Mouse (Mus musculus) skeletal muscle tissue, adult 2 months (tissue): ENCODE results near the gene Zhx3.

Source experiments
- DNase-seq: peaks from one replicate; pipeline ENCODE4 v3.0.0-alpha.2; 2012; ENCODE audit warnings: low read depth, low spot score

Gene Zhx3

DNA sequence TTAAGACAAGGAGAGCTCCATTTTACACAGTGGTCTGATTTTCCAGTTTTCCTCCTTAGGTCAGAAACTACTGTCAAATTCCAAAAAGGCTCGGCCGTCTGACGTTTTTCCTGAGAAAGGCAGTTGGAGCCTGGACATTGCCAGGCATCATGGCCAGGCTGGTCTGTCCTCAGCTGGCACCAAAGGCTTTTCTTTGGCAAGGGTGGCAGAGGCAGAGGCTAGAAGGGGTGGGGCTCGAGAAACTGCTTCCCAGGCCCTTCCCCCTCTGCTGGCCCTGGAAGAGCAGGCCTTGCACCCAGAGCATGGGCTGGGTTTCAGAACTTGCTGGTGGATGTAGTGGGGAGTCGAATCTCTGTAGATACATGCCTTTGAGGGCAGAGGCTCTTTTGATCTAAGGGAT, 9.6 kb upstream of the Zhx3 start:
- DNase-seq, result no peak

DNA sequence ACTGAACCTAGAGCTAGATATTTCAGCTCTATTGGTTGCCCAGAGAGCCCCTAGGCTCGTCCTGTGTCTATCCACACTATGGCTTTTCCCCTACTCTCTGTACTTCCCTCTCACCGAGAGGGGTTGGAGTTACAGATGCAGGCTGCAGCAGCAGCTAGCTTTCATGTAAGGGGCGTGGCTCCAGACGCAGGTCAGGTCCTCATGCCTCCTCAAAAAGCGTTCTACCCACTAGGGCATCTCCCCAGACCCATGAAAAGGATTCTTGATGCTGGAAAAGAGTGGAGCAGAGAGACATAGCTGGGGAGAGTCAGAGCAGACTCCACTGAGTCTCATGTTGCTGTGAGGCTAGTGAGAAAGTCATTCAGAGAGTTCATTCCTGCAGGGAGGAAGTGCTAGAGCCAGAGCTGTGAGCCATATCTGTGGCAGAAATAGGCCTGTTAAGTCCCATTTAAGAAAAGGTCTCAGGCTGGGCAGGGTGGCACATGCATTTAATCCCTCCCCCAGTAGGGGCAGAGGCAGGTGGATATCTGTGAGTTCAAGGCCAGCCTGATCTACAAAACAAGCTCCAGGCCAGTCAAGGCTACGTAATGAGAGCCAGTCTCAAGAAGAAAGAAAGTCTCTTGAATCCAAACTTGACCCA, 8.8 kb upstream of the Zhx3 start:
- DNase-seq, result no peak

DNA sequence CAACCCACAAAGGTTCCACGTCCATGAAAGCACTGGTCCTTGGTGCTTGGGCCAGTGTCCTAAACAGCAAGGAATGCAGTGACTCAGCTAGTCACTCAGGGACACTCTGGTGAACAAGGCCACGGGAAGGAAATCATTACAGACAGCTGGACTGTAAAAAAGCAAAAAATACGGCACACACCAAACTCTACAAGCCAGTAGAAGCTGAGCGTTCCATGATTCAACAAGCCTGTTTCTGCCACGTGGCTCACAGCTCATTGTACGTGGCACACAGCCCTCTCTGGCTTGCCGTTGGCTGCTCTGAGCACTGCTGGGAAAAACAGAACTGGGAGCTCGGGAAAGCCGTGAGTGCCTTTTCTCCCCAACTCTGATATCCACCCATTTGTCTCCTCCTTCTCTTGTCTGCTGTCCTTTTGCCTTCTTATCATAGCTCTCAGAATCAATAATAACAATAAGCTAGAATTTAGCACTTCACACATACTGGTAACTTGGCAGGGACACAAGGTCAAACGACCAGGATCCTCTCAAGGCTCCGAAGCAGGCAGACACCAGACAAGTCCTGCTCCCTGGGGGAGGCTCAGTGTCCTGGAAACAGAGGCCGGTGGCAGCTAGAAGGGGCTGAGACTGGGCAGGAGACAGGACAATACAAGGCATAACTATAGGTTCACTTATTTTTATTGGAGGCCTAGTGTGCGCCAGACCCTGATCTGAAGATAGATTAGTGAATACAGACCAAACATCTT, 7.8 kb upstream of the Zhx3 start, which contains the start of gene Lpin3:
Lpin3 (plus strand) TSS at position 218 of the 743 bp plus-strand sequence.
- DNase-seq, result peak; percentile 90

DNA sequence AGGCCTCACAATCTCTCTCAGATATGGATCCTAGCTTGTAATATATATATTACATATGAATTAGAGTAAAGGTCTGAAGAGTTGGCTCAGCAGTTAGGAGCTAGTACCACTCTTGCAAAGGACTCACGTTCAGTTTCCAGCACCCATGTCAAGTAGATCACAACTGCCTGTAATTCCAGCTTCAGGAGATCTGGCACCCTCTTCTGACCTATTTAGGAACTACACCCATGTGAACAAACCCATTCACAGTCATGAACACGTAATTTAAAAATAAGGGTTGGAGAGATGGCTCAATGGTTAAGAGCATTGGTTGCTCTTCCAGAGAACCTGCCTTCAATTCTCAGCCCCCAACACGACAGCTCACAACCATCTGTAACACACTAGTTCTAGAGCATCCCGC, 3.3 kb upstream of the Zhx3 start:
- DNase-seq, result no peak

DNA sequence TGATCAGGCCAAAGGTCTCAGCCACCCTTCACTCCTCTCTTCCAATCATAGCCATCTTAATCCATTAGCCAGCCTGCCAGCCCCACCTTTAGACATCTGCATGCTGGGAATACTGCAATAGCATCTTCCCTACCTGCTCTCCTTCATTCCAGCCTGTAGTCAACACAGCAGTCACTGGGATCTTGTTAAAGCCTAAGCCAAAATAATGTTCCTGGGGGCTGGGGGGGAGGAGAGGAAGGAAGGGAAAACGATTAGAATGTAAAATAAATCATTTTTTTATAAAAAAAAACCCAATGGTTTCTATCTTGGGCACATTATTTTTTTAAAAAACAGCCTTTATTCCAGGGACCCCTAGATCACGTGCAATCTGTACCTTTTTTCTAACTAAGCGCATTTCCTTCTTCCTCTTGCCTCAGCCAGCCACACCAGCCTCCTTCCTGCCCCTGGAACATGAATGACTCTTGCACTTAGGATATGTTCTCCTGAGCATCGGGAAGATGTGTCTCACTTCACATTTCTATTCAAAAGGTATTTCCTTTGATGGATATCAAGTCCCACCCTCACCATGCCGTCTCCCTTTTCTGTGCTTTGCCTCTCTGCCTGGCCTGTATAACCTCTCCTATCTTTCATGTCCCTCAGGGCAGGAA, 1.6 kb upstream of the Zhx3 start:
- DNase-seq, result no peak

DNA sequence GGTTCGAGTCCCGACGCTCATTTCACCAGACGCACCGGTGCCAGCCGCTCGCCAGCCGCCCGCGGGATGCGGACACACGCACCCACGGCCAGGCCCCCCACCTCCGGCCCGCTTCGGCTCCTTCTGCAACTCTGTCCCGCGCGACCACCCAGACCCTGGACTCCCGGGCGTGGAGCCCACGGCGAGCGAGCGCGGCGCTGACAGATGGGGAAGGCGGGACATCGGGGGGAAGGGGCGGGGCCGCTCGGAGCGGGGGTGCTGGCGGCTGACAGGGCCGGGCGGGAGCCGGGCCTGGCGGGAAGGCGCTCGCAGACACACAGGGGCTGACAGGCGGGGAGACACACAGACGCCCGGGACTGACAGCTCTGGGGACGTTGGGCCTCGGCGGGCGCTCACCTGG, 403 bp downstream of the Zhx3 start:
- no peak for DNase-seq

DNA sequence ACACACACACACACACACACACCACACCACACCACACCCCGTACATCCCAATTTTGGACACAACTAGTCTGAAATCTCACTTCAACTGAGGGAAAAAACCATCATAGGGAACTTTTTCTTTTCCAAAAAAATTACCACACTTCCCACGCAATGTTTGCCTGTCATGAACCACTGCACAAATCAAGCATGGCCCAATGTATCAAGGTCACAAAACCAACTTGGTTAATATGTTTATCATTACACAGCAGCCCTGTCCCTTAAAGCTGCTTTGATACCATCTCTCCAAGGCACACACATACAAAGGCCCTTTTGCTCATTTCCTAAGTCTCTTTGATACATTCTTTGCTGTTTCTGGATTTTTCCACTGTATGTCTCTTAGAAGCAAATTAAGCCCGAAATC, 1.5 kb downstream of the Zhx3 start:
- no peak for DNase-seq

DNA sequence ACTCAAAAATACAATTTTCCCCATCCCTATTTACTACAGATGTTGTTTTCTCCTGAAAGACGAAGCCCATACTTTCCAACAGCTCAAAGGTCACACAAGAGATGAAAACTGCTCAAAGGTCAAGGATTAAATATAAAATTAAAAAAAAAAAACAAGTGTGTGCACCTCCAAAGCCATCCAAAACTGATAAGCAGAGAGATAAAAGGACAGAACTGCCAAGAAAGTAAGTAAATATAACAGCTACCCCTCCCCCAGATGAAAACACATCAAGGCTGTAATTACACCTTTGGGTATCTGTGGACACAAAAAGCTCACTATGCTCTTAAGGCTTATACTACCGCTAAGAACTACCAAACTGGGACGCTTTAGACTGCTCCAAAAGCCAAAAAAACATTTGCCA, 3.4 kb downstream of the Zhx3 start:
- DNase-seq, result no peak

DNA sequence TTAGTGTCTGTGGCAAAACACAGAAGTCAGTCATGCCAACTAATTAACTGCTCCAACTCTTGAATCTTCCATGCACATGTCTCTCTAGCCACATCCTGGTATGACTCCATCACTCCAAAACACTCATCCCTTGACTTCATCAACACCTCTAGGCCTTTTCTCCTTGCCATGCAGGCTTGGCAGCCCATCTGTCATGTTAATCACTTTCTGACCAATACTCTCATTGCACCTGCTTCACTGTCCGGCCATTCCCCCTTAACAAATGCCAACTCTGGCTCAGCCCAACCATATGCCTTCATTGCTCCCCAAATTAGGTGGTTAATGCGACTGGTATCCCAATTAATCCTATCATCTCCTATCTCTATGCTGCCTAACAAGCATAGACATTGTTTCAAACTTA, 7.5 kb downstream of the Zhx3 start:
- DNase-seq, result no peak

DNA sequence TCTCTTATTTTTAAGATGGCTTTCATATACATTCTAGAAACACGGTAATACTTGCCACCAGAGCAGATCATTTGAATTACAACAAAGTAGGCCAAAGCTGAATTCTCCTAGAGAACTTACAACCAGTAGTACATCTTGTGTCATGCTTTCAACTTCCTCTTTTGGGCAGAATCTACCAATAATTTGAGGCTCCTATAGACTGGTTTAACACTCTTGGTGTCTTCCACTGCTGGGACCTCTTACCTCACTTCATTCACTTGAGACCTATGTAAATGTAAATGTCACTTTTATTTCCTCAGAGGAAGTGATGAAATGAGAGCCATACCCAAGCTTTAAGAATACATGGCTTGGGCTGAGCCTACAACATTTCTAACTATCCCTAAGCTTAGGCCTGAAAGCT, 8.7 kb downstream of the Zhx3 start:
- DNase-seq, result no peak

DNA sequence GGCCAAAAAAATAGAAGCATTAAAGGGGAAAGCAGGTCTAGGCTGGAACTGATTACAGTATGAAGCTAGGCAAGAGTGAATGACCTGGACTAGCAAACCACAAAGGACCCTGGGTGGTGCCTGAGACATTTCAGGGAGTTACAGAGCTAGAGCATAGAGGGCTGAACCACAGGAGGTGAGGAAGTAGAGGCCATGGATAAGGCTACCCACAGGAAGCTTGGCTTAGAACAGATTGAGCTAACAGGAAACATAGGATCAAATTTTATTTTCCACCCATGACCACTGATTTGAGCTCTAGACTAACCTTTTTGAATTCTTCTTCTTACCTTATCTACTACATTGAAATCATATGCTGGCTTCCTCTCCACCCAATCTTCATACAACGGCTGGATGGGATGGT, 12.4 kb downstream of the Zhx3 start:
- DNase-seq, result no peak

DNA sequence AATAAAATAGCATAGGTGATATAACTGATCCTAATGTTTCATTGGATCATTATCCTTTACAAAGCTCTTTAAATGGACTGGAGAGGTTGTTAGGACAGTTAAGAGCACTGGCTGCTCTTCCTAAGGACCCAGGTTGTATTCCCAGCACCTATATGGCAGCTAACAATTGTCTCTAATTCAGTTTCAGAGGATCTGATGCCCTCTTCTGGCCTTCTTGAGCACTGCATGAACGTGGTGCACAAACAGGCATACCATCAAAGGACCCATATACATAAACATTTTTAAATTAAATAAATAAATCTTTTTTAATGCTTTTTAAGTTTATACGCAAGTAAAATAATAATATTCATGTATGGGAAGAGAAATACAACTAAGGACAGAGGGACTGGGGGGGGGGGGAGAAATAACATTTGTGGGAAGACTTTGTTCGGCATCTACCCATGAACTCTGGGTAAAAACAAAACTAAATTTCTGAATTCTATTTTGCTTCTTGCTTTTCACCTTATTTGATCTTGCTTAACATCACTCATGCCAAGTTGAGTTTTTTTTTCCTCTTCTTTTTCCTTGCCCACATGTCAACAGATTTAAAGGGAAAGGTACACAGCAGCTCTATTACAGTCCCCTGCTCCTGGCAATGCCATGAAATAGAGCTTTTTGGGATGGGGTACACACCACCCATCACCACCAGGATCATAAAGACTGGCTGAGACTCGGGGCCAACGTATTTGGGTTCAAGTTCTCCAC, 16.3 kb downstream of the Zhx3 start:
- DNase-seq, result no peak

DNA sequence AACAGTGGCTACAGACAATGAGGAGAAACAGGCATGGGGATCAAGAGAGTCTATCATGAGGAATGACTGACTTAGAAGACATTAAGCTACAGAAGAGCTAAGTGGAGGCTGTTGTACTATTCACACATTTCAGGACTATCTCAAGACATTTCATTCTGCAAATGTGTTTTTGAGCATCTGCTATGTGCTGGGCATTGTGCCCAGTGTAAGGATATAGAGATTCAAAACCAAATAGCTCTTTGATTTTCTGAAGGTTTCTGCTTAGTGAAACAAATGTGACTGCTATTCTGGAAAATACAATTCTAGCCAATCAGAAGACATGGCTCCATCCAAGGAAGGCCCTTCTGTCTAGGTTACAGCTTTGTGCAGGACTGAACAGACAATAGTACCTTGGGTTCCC, 18.1 kb downstream of the Zhx3 start:
- no peak for DNase-seq

DNA sequence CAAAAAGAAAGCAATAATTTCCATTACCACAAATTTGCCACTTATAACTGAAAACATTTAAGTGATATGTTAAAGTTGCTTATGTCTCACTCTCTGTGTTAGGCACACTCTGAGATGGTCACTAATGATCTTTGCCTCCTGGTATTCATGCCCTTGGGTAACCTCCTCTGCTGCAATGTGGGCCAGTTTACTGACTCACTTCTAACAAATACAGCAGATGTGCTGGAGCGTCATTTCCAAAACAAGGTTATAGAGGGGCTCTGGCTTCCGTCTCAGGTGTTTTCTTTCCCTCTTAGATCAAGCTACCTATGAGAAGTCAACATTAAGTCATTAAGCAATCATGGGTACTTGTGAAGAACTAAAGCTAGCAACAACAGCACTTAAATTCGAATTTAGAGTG, 22.4 kb downstream of the Zhx3 start:
- DNase-seq, result no peak

DNA sequence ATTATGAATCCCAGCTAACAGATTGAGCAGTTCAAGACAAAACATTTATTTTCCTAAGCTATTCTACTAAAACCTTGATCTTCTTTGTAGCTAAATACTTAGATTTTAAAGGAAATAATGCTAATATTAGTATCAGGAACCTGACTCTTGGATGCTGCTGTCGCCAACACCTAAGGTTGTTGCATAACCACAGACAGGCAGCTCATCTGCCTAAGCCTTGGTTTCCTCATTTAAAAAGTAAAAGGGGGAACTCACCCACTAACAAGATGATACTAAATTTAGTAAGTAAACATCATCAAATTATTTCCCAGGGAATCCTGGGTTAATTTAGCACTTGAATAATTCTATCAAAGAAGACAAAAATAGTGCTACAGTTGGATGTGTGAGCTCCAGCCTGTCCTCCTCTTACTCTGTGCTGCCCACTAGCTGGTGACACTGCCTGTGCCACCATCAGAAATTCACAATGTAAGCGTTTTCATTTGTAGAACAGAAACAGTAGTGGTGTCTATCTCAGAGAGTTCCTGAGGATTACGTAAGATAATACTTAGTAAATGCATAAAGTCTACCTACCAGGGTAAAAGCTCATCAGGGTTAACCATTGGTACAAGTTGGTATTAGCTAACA, 23.1 kb downstream of the Zhx3 start:
- no peak for DNase-seq

DNA sequence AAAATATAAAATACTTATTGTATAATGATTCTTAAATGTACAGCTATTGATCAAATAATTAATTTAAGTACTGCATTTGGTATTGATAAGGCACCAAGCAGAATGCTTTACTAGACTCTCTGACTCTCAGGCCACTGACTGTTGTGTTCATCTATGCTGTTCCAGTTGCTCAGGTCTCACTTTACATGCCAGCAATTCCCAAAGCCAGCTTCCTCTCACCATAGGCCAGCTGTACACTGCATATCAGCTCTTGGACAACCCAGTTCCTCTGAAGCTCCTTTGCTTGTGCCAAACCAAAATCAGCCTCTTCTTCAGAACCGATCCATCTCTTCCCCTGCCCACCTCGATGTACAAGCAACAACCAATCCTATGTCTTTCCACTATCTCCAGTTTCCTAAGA, 24.6 kb downstream of the Zhx3 start:
- peak; percentile 54 for DNase-seq

DNA sequence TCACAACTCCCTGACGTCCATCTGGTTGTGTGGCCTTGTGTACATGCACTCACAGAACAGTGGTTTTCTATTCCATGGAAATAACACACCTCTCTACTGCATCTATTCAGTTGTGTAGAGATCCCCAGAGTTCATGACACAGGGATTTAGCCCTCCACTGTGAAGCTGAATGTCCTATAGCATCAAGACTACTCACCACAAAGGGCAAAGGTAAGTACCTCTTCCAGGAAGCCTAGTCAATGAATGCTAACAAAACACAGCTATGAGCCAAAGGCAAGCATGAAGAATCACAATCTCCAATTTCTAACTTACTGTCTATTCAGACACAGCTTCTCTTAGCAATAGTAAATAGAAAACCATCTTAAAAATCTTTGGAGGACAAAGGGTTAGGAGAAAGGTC, 25.1 kb downstream of the Zhx3 start:
- DNase-seq, result no peak

DNA sequence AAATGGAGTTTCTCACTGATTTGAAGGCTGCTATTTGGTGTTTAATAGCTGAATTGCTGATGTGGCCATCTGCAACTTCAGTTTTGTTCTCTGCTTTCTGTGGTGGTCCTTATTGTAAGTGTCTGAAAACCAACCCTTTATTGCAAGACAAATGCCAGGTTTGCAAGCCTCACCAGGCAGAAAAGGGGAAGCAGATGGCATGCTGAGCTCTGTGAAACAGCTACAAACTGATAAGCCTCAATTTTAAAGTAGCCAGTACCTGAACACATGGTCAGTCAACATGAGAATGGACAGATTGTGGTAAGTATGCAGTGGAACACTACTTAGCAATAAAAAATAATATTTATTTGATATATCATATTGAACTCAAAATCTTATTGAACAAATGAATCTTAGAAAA, 32.0 kb downstream of the Zhx3 start:
- no peak for DNase-seq

DNA sequence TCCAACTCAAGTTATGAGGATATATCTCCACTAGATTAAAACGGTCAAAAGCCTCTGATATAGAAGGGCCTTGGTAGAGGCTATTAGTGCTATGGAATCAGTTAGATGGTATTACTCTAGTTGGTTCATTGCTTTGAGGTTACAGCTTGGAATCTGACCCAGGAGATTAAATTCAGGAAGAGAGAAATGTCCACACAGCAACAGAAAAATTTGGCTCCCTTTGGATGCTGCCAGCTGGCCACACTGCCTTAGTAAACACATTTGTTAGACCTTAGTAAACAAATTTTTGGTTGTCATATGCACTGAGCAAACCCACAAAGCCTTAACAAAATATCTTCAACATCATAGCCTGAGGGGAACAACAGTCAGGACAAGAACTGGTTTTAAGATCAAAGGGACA, 62.0 kb downstream of the Zhx3 start:
- DNase-seq, result no peak

DNA sequence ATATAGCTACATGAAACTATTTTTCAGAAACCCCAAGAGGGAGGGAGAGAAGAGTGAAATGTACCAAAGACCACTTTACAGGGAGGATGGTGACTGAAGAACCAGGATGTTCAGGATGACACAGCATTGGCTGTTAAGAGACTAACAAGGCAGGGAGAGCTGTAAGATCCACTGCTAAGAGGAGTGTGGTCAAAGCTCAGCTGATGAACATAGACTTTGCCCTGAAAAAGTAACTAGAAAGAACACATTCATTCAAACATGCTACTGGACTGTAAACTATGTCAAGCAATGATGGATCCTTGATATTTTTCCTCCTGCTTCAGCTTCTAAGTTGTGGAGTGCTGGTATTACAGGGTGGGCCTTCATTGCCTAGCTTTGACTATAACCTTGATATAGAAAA, 62.4 kb downstream of the Zhx3 start:
- no peak for DNase-seq

DNA sequence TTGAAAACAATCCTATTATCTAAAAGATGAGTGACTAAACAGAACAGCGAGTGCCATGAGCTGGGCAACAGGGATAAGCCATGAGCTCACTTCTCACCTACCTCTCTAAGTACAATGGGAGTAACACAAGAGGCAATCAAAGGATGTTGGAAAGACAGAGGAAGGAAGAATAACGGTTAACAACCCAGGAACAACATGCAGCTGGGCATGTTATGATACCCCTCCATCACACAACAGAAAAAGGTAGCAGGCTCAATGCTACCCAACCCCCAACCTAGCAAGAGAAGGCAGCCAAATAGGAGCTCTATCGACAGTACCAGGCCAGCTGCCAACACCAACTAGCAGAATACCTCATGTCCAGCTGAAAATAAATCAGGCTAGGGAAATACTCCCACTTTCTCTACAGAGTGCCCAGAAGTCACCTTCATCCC, 66.7 kb downstream of the Zhx3 start:
- DNase-seq, result peak; percentile 50
